Mouse (Mus musculus) left cerebral cortex, adult 11 months (tissue): ENCODE measurements around the gene Cuedc1.
"Not testable (repeated sequence)": the region's sequence is repeated elsewhere in the genome, so short reads cannot be mapped to it uniquely, and the experiment has no call there.

Experiments
- DNase-seq: peaks from one replicate; pipeline ENCODE4 v3.0.0; 2022; ENCODE audit warnings: low spot score

Gene Cuedc1

GRCm38 (mm10) chr11:88204593-88205368 lies 106.9 kb downstream of the Cuedc1 start:
- DNase-seq: no peak

GRCm38 (mm10) chr11:88206576-88206975 lies 108.7 kb downstream of the Cuedc1 start:
- DNase-seq: not testable (repeated sequence)

GRCm38 (mm10) chr11:88207697-88208096 lies 109.8 kb downstream of the Cuedc1 start:
- no peak for DNase-seq

DNA sequence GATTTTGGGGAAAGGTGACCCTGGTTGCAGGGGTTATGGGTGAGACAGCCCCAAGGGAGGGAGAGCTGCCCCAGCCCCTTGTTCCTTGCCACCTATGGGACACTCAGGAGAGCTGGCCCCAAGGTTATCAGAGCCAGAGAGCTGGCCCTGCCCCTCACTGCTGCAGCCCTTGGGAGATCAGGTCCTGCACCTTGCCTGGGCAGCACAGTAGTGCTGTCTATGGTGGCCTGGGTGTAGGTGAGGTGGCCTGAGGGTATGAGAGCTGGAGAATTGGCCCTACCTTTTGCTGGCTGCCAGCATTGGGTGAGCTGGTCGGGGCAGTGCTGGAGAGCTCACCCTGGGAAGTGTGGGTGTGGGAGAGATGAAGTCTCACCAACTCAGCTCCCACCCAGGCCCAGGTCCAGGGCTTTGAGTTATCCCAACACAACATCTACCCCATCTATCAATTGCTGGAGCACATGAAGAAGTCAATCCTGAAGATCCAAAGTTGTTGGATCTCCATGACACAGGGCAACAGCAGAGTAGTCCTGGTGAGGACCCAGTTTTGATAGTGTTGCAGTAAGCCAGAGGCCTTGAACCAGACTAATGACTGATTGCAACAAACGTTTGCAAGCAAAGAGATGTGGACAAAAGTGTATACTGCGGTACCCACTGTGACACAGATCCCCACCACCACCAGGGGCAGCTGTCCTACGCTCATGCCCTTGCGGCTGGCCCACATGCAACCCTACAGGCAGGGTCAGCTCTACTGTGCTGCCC lies 114.1 kb downstream of the Cuedc1 start:
- no peak for DNase-seq

DNA sequence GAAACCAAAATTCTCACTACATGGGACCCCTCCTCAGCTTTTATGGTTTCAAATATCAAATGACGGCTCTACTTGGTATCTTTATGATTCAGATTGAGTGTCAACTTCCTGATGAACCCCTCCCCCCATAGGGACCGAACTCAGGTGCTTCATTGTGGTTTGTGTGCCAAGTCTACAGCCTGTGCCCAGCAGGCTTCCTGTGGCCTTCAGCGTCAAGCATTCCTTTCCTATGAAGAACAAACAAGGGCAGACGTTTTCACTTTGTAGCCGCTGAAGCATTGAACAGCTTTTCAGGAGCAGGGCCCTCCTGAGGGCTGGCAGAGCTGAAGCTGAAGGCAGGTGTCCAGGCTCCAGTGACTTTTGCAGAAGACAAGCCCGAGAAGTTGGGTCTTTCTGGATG lies 115.9 kb downstream of the Cuedc1 start:
- DNase-seq: no peak

DNA sequence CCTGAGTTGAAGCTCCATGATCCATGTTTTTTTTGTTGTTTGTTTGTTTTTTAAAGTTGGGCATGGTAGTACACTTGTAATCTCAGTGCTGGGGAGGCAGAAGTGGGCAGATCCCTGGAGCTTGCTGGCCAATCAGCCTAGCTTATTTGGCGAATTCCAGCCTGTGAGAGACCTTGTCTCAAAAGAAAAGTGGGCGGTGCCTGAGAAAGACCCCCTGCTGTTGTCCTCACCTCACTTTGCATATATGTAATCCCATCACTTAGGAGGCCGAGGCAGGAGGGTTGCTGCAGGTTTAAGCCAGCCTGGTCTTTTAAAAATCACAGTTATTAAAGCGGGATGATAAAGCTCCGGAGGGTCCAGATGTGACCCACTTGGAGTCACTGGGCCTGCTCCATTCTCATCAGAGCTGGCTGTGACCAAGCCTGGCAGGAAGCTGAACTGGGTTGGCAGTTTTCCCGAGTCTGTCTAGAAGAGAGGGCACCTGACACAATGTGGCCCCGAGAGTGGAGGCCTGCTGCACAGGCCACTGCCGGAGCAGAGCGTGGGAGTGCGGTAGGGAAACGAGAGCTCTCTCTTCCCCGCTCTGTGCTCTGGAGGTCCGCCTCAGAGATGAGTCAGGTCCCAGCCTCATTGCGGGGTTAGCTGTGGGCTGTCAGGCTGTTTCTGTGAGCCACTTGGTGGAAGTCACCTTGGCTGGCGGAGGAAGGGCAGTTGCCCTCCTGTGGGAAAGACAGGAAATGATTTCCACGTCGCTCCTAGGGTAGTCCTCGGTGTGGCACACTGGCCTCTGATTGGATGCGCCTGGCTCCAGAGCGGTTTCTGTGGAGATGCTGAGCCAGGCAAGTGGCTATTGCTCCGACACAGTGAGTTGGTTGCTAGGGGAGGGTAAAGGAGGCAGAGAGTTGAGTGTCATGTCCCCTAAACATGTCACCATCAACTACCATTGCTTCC lies 117.3 kb downstream of the Cuedc1 start:
- DNase-seq: peak; percentile 50

GRCm38 (mm10) chr11:88216231-88216685 lies 118.4 kb downstream of the Cuedc1 start:
- peak; percentile 58 for DNase-seq

- DNase-seq: no peak
Observed at GRCm38 (mm10) chr11:88218155-88218554, 120.3 kb downstream of the Cuedc1 start.

DNA sequence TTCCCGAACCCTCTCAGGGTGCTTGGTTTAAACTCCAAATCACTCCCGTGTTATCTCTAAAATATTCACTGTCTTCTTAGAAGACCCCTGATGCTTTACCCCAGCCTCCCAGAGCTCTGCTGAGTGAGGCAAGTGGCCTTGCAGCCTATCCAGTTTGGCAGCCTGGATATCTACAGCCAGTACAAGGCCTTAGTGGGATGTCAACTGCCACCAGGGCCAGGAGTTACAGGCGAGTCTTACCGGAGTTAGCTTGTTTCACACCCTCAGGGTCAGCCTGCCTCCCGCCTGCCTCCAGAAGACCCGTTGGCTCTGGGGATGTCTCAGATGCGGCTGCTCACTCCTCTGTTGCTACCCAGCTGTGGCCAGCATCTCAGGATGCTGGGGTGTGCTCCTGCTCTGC lies 120.7 kb downstream of the Cuedc1 start:
- no peak for DNase-seq

GRCm38 (mm10) chr11:88221929-88222475 lies 124.1 kb downstream of the Cuedc1 start:
- DNase-seq: no peak

DNA sequence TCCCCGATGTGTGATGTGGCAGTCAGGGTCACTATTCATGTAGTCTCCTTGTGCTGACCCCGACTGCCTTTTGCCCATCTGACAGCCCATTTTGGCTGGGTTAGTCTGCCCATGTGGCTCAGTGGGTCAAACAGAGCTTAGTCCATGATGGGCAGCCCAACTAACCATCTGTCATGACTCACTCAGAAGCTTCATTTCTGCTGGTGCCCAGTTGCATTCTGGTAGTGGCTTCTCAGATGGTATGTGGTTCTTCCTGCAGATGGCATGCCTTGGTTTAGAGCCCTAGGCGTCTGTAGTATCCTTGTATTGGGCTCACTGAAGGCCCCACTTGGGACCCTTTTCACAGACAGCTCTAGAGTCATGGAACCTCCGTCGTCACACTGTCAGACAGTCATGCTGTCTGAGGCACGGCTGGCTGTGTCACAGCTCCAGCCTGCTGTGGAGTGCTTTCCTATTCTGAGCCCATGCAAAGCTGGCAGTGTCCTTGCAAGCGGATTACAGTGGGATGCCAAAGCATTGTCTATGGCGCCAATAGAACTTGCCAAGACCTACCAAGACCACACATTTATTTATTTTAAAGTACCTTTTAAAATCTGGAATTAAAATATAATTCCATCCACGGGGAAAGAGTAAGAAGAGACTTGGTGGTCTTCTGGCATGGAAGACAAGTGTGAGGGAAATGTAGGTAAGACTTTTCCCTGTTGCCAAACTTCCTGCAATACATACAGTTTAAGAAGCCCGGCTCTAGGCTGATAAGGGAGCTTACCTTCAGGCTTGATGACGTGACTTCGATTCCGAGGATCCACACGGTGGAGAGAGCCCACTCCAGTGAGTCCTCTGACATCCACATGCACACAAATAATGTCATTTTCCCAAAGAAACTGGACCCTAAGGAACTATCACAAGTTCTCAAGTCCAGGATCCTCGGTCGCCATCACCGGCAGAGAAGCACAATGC lies 129.4 kb downstream of the Cuedc1 start:
- DNase-seq: no peak

DNA sequence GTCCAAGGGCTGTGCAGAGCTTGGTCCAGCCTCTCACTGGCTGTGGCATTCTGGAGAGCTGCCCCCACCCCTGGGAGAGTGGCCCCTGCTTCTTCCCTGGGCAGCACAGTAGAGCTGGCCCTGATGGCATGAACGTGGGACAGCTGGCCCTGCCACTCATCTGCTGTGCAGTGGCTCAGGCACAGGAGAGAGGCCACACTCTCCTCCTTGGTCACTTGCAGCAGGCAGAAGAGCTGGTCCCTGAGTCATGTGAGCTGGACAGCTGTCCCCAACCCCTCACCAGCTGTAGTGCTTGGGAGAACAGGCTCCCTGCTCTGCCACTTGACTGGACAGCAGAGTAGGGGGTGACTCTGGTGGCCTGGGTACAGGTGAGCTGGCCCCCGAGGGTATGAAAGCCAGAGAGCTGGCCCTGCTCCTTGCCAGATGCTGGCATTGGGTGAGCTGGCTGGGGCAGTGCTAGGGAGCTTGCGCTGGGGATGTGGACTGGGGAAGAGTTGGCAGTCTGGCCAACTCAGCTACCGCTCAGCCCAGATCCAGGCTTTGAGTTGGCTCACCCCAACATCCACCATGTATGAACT lies 133.4 kb downstream of the Cuedc1 start:
- no peak for DNase-seq

DNA sequence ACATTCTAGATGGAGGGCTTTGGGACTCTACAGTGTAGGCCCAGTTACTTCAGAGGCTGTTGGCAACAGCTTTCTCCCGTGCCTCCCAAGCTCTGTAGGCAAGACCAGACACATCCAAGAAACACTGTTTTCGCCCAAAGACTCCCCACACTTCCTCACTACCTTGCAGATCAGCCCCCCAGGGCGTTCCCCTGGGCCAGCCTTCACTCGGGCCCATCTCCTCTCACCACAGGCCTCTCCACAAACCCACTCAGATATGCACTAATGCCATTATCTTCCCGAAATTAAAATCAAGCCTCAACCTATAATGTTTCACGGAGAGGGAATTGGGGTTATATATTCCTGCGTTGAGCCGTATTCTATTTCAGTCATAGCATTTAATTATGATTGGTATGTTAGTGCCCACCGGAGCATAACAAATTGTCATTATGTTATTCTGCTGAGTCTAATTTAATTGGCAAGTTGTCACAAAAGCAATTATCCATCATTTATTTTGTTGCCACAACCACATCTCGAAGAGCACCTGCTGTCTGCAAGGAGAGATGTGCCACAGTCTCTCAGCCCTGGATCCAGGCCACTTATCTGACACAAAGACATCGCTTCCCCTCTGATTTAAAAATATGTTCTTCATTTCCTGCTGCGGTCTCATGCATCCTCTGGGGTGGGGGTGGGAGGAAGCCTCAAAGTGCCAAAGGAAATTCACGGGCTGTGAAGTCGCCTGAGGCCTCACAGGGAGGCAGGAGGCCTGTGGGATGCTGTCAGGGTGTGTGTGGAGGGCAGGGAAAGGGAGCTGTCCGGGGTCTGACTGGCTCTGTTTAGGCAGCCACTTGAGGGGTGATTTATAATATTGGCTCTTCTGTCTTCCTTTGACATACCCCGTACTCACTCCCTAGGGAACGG lies 135.9 kb downstream of the Cuedc1 start:
- no peak for DNase-seq

DNA sequence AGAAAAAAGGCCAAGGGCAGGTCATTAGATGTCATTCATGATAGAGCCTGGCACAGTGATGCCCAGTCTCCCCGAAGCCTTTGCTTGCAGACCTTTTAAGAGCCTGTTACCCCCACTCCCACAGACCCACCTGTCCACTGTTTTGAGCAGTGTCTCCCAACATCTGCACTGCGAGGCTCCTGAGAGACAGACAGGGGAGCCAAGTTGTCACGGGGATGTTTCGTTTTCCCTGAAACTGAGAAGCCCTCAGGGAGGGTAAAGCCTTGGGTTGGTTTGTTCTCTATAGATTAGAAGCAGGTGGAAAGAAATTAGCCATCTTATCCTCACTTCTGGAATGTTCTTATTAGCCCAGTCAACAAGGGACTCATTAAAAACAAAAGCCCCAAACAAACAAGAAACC lies 136.9 kb downstream of the Cuedc1 start:
- DNase-seq: no peak

DNA sequence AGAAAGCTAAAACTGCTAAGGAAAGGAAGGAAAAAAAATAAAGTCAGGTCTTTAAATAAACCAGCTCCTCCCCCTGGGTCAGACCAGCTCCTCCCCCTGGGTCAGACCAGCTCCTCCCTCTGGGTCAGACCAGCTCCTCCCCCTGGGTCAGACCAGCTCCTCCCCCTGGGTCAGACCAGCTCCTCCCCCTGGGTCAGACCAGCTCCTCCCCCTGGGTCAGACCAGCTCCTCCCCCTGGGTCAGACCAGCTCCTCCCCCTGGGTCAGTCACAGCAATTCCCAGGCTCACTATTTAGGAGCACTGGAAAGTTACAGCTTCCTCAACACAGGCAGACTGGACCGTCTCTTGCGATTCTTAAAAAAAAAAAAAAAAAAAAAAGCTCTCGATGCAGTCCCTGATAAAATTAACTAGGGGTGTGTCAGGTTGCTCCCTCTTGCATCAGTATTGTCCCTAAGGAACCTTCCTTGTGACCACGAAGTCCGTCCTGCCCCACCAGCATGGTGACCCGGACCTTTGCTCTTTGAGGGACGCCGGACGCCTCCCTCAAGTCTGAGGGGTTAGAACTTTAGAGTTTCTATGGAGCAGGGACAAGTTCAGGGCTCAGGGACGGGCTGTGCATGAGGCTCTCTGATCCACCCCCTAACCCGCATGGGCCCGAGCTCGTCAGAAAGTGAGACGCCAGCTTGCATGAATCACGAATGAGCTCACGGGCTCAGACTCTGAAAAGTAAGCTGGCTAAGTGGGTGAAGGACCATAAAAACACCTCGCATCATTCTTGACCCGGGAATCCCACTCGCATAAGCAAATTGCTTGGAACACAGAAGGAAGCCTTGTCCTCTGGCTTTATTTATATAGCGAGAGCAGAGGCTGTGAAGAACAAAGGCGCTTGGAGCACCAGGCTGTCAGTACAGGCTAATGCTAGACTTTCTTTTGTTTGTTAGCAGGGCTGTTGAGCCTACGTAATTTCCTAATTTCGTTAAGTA lies 137.7 kb downstream of the Cuedc1 start:
- DNase-seq: no peak

DNA sequence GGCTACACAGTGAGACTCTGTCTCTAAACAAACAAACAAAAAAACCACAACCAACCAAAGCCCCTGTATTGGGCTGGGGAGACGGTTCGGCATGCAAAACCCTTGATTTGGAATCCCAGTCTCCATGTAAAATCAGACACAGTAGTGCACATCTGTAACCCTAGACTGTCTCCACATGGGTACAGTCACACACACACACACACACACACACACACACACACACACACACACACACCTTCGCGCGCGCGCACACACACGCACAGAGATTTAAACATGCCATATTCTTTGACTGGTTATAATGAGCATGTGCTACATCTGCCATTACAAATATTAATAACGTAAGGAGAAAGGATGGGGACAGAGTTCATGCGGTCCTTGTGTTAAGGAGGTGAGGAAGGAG lies 142.4 kb downstream of the Cuedc1 start:
- DNase-seq: no peak

DNA sequence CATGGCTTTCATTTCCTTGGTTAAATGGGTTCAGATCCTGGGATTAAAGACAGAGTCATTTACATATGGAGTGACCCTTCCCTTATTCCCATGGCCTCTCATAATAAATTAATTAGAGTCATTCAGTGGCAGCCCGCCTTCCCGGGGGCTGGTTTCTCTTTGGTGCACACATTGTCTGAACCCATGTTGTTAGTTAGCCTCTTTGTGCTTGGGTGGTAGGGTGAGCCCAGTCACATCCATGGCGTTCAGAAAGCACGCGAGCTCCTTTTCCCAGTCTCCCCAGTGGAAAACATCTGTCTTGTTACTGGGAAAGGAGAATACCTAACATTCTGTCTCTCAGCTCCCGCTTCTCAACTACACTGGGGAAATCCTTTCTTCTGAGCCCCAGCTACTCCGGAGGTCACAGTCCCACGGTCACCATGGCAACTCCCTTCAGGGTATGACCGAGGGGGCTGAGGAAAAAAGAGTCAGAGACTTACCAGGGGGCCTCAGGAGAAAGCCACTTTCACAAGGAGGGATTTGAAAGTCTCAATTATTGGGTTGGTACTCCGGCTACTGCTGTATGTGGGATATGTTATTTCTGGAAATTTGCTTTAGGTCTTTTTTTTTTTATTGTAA lies 143.0 kb downstream of the Cuedc1 start:
- DNase-seq: no peak
